Mouse (Mus musculus) urinary bladder, adult 18-20 months (tissue): ENCODE measurements around the gene Psap.

Source experiments
- DNase-seq, 2 experiments: peaks; one replicate each; pipeline ENCODE4 v3.0.0; 2022; ENCODE audit warnings: low spot score in 2 of 2, mixed read lengths in 2 of 2

Gene Psap

GRCm38 (mm10) chr10:60347768-60348610, 70.6 kb downstream of the Psap start:
- DNase-seq: peak in 1 of 2 experiments; percentile 38

GRCm38 (mm10) chr10:60349056-60349455, 71.6 kb downstream of the Psap start:
- DNase-seq: peak in 1 of 2 experiments; percentile 78

- no peak for DNase-seq
Observed at GRCm38 (mm10) chr10:60349644-60350043, 72.2 kb downstream of the Psap start.

DNA sequence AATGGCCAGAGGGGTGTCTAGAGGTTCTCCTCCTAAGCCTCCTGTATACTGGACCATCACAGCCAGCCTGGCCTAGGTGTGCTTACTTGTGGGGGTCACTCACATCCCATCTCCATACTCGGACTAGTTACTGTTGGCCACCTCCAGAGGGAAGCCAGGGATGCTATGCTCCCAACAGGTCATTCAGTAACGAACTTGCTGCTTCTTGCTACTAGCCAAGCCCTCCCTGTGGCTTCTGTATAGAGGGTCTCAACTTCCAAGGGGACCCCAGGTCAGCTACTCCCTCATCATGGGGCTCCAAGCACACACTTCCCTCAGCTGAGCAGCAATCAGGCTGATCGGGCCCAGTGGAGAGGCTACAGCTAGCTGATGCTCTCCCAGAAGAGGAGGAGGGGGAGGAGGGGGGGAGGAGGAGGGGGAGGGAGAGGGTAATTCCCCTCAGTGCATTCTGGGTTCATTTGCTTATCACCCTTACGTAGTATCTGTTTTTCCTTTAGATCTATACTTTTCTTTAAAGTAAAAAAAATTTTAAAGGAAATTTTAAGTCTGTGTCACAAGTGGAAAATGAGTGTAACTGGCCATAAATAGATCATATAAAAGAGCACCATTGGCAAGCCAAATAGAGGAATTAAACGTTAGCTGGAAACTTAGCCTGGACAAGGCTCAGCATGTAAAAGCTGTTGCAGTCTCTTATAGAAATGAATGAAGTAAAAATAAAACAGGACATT, 72.8 kb downstream of the Psap start:
- DNase-seq: no peak

GRCm38 (mm10) chr10:60350805-60351167, 73.4 kb downstream of the Psap start:
- peak; percentile 91 to 97 for DNase-seq

- no peak for DNase-seq
Observed at GRCm38 (mm10) chr10:60351248-60351647, 73.8 kb downstream of the Psap start.

GRCm38 (mm10) chr10:60351761-60352455, 74.5 kb downstream of the Psap start:
- peak; percentile 52 to 82 for DNase-seq
